Mouse (Mus musculus): ENCODE measurements at regions not wholly inside any gene's neighbourhood (a gene's known extent, or its start where the extent isn't known, plus 50 kb on each side); places are given as distances from the start of the nearest gene placed in this dataset.

- H3K27me3 ChIP-seq (replicated peaks; ENCODE audit: low read depth, poor library complexity, severe bottlenecking), result 0 out of 2 replicates have a peak, but pooled peaks cover 5% of the 10 kb centered on the region
- H3K4me3 ChIP-seq, result no peak overlapping the region
- 0 out of 2 replicates have a peak, but pooled peaks cover 2% of the 10 kb centered on the region for H3K4me1 ChIP-seq
- 88% methylated on average over 4 of the region's 4 CpGs for WGBS
- H3K27ac ChIP-seq (replicated peaks), result no peak overlapping the region
- no peaks in the 10 kb centered on the region for H3K9me3 ChIP-seq
- DNase-seq (ENCODE audit: low spot score), result no peak
- H3K36me3 ChIP-seq (replicated peaks), result no peaks in the 10 kb centered on the region
Observed at GRCm38 (mm10) chr8:9029156-9029555, 338.8 kb upstream of the Arglu1 start.

GRCm38 (mm10) chr8:9027672-9028071 is 337.4 kb upstream of the Arglu1 start:
- Histone ChIP-seq H3K27ac (replicated peaks) (no peak overlapping the region), H3K36me3 (replicated peaks) (no peaks in the 10 kb centered on the region), H3K9me3 (no peaks in the 10 kb centered on the region), H3K4me3 (no peak overlapping the region), H3K27me3 (replicated peaks; ENCODE audit: low read depth, poor library complexity, severe bottlenecking) (0 out of 2 replicates have a peak, but pooled peaks cover 5% of the 10 kb centered on the region), H3K4me1 (0 out of 2 replicates have a peak, but pooled peaks cover 2% of the 10 kb centered on the region)
- DNase-seq (ENCODE audit: low spot score), result no peak
- 79% methylated on average over 4 of the region's 4 CpGs for WGBS

GRCm38 (mm10) chr8:9025872-9026271 is 335.6 kb upstream of the Arglu1 start:
- no peaks in the 10 kb centered on the region for H3K36me3 ChIP-seq (replicated peaks)
- no peak overlapping the region for H3K4me3 ChIP-seq
- WGBS, result 84% methylated on average over 3 of the region's 3 CpGs
- H3K4me1 ChIP-seq, result 0 out of 2 replicates have a peak, but pooled peaks cover 2% of the 10 kb centered on the region
- DNase-seq (ENCODE audit: low spot score), result no peak
- H3K27ac ChIP-seq (replicated peaks), result no peak overlapping the region
- no peaks in the 10 kb centered on the region for H3K9me3 ChIP-seq
- 0 out of 2 replicates have a peak, but pooled peaks cover 5% of the 10 kb centered on the region for H3K27me3 ChIP-seq (replicated peaks; ENCODE audit: low read depth, poor library complexity, severe bottlenecking)

GRCm38 (mm10) chr8:9025378-9025777 is 335.1 kb upstream of the Arglu1 start:
- no peak overlapping the region for H3K27ac ChIP-seq (replicated peaks)
- H3K36me3 ChIP-seq (replicated peaks), result no peaks in the 10 kb centered on the region
- H3K4me3 ChIP-seq, result no peak overlapping the region
- 0 out of 2 replicates have a peak, but pooled peaks cover 2% of the 10 kb centered on the region for H3K4me1 ChIP-seq
- 0 out of 2 replicates have a peak, but pooled peaks cover 5% of the 10 kb centered on the region for H3K27me3 ChIP-seq (replicated peaks; ENCODE audit: low read depth, poor library complexity, severe bottlenecking)
- 81% methylated on average over 3 of the region's 3 CpGs for WGBS
- DNase-seq (ENCODE audit: low spot score), result no peak
- no peaks in the 10 kb centered on the region for H3K9me3 ChIP-seq

- no peaks in the 10 kb centered on the region for H3K36me3 ChIP-seq (replicated peaks)
- DNase-seq (ENCODE audit: low spot score), result no peak
- no peak overlapping the region for H3K27ac ChIP-seq (replicated peaks)
- 0 out of 2 replicates have a peak, but pooled peaks cover 5% of the 10 kb centered on the region for H3K27me3 ChIP-seq (replicated peaks; ENCODE audit: low read depth, poor library complexity, severe bottlenecking)
- H3K4me1 ChIP-seq, result no peaks in the 10 kb centered on the region
- H3K4me3 ChIP-seq, result no peak overlapping the region
- H3K9me3 ChIP-seq, result no peaks in the 10 kb centered on the region
- WGBS, result 92% methylated on average over 2 of the region's 2 CpGs
Observed at GRCm38 (mm10) chr8:9020744-9021143, 330.4 kb upstream of the Arglu1 start.

GRCm38 (mm10) chr8:9020180-9020579 is 329.9 kb upstream of the Arglu1 start:
- H3K4me1 ChIP-seq, result no peaks in the 10 kb centered on the region
- H3K27ac ChIP-seq (replicated peaks), result no peak overlapping the region
- DNase-seq (ENCODE audit: low spot score), result no peak
- H3K27me3 ChIP-seq (replicated peaks; ENCODE audit: low read depth, poor library complexity, severe bottlenecking), result 0 out of 2 replicates have a peak, but pooled peaks cover 5% of the 10 kb centered on the region
- no peaks in the 10 kb centered on the region for H3K36me3 ChIP-seq (replicated peaks)
- H3K4me3 ChIP-seq, result no peak overlapping the region
- WGBS, result 87% methylated on average over 3 of the region's 3 CpGs
- no peaks in the 10 kb centered on the region for H3K9me3 ChIP-seq

- Histone ChIP-seq H3K36me3 (replicated peaks) (no peaks in the 10 kb centered on the region), H3K9me3 (no peaks in the 10 kb centered on the region), H3K4me1 (no peaks in the 10 kb centered on the region), H3K27me3 (replicated peaks; ENCODE audit: low read depth, poor library complexity, severe bottlenecking) (no peaks in the 10 kb centered on the region), H3K4me3 (no peak overlapping the region), H3K27ac (replicated peaks) (no peak overlapping the region)
- DNase-seq (ENCODE audit: low spot score), result no peak
- WGBS, result 69% methylated on average over 3 of the region's 3 CpGs
Observed at GRCm38 (mm10) chr8:9011785-9012510, 321.6 kb upstream of the Arglu1 start.

GRCm38 (mm10) chr8:9008006-9008780 is 317.9 kb upstream of the Arglu1 start:
- no peaks in the 10 kb centered on the region for H3K36me3 ChIP-seq (replicated peaks)
- H3K9me3 ChIP-seq, result no peaks in the 10 kb centered on the region
- no peaks in the 10 kb centered on the region for H3K27me3 ChIP-seq (replicated peaks; ENCODE audit: low read depth, poor library complexity, severe bottlenecking)
- H3K27ac ChIP-seq (replicated peaks), result no peak overlapping the region
- 86% methylated on average over 11 of the region's 11 CpGs for WGBS
- no peak overlapping the region for H3K4me3 ChIP-seq
- no peak for DNase-seq (ENCODE audit: low spot score)
- no peaks in the 10 kb centered on the region for H3K4me1 ChIP-seq

GRCm38 (mm10) chr8:8999914-9000313 is 309.6 kb upstream of the Arglu1 start:
- H3K4me3 ChIP-seq, result no peak overlapping the region
- no peak overlapping the region for H3K27ac ChIP-seq (replicated peaks)
- no peaks in the 10 kb centered on the region for H3K36me3 ChIP-seq (replicated peaks)
- 85% methylated on average over 5 of the region's 5 CpGs for WGBS
- no peak for DNase-seq (ENCODE audit: low spot score)
- no peaks in the 10 kb centered on the region for H3K27me3 ChIP-seq (replicated peaks; ENCODE audit: low read depth, poor library complexity, severe bottlenecking)
- no peaks in the 10 kb centered on the region for H3K9me3 ChIP-seq
- peaks cover 11% of the 10 kb centered on the region for H3K4me1 ChIP-seq

- H3K4me3 ChIP-seq, result no peak overlapping the region
- H3K27ac ChIP-seq (replicated peaks), result no peak overlapping the region
- no peaks in the 10 kb centered on the region for H3K9me3 ChIP-seq
- H3K27me3 ChIP-seq (replicated peaks; ENCODE audit: low read depth, poor library complexity, severe bottlenecking), result no peaks in the 10 kb centered on the region
- 65% methylated on average over 7 of the region's 7 CpGs for WGBS
- no peak for DNase-seq (ENCODE audit: low spot score)
- H3K4me1 ChIP-seq, result peaks cover 30% of the 10 kb centered on the region
- H3K36me3 ChIP-seq (replicated peaks), result no peaks in the 10 kb centered on the region
Observed at GRCm38 (mm10) chr8:8997621-8998020, 307.3 kb upstream of the Arglu1 start.

- Histone ChIP-seq H3K4me3 (peak overlapping the region; percentile 51), H3K36me3 (replicated peaks) (no peaks in the 10 kb centered on the region), H3K27me3 (replicated peaks; ENCODE audit: low read depth, poor library complexity, severe bottlenecking) (no peaks in the 10 kb centered on the region), H3K27ac (replicated peaks) (peak overlapping the region; percentile 86), H3K9me3 (no peaks in the 10 kb centered on the region), H3K4me1 (peaks cover 51% of the 10 kb centered on the region)
- DNase-seq (ENCODE audit: low spot score), result peak; percentile 65
- 1% methylated on average over 17 of the region's 17 CpGs for WGBS
Observed at GRCm38 (mm10) chr8:8994596-8995189, 304.4 kb upstream of the Arglu1 start.

GRCm38 (mm10) chr8:8994008-8994407 is 303.7 kb upstream of the Arglu1 start:
- DNase-seq (ENCODE audit: low spot score), result peak; percentile 10
- H3K27ac ChIP-seq (replicated peaks), result peak overlapping the region; percentile 86
- peaks cover 51% of the 10 kb centered on the region for H3K4me1 ChIP-seq

More at GRCm38 (mm10) chr8:8994008-8994407, 303.7 kb upstream of the Arglu1 start:
- Histone ChIP-seq H3K9me3 (no peaks in the 10 kb centered on the region), H3K36me3 (replicated peaks) (no peaks in the 10 kb centered on the region), H3K4me3 (peak overlapping the region; percentile 51), H3K27me3 (replicated peaks; ENCODE audit: low read depth, poor library complexity, severe bottlenecking) (no peaks in the 10 kb centered on the region)
- WGBS, result 21% methylated on average over 7 of the region's 7 CpGs

All from embryonic facial prominence, embryonic 10.5 days (tissue).